Mouse (Mus musculus): ENCODE data around the gene Ddr2. TPM values are rescaled to one million over a fixed set of nuclear protein-coding genes. Genes with fewer than 3 reads are reported as not detected.

Ddr2 gene
- total and polyA plus RNA-seq, 2 experiments from 2014 or later = 7.2 to 11.2 TPM

- no peaks in the 10 kb centered on the region for H3K27me3 ChIP-seq (ENCODE audit: control insufficient read depth, insufficient read depth, low read length)
- no peaks in the 10 kb centered on the region for H3K9me3 ChIP-seq (replicated peaks; ENCODE audit: control insufficient read depth, low read length)
- H3K4me2 ChIP-seq (ENCODE audit: low read depth, low read length) = no peak overlapping the region
- H3K27ac ChIP-seq (ENCODE audit: low read depth) = no peak overlapping the region
- H3K9ac ChIP-seq (replicated peaks; ENCODE audit: low read depth, low read length) = no peak overlapping the region
- TF ChIP-seq EP300 (IDR thresholded peaks at IDR 0.05; ENCODE audit: low read depth) (no peak), CTCF (IDR thresholded peaks at IDR 0.05; ENCODE audit: low read depth) (no peak)
- DNase-seq (ENCODE audit: low spot score) (peak; percentile 4), ATAC-seq (ENCODE audit: insufficient read depth, low read depth) (no peak)
- WGBS = 85% methylated on average over 4 of the region's 4 CpGs
- peaks cover 6% of the 10 kb centered on the region; the same call in 1 of the 2 replicates for H3K4me1 ChIP-seq (ENCODE audit: control insufficient read depth, insufficient read depth)
- H3K4me3 ChIP-seq (ENCODE audit: low read depth, low read length) = no peak overlapping the region
- peaks cover 51% of the 10 kb centered on the region for H3K36me3 ChIP-seq (replicated peaks; ENCODE audit: control insufficient read depth, insufficient read depth, low read length)
Observed at GRCm38 (mm10) chr1:170145606-170146005, 35.0 kb upstream of the Ddr2 start.

GRCm38 (mm10) chr1:170142256-170142871 lies 31.8 kb upstream of the Ddr2 start:
- Histone ChIP-seq H3K4me3 (ENCODE audit: low read depth, low read length) (no peak overlapping the region), H3K27ac (ENCODE audit: low read depth) (no peak overlapping the region), H3K9ac (replicated peaks; ENCODE audit: low read depth, low read length) (no peak overlapping the region), H3K4me2 (ENCODE audit: low read depth, low read length) (no peak overlapping the region), H3K27me3 (ENCODE audit: control insufficient read depth, insufficient read depth, low read length) (no peaks in the 10 kb centered on the region), H3K4me1 (ENCODE audit: control insufficient read depth, insufficient read depth) (no peaks in the 10 kb centered on the region), H3K9me3 (replicated peaks; ENCODE audit: control insufficient read depth, low read length) (no peaks in the 10 kb centered on the region), H3K36me3 (replicated peaks; ENCODE audit: control insufficient read depth, insufficient read depth, low read length) (peaks cover 35% of the 10 kb centered on the region)
- TF ChIP-seq CTCF (IDR thresholded peaks at IDR 0.05; ENCODE audit: low read depth) = no peak
- TF ChIP-seq EP300 (IDR thresholded peaks at IDR 0.05; ENCODE audit: low read depth) = no peak
- ATAC-seq (ENCODE audit: insufficient read depth, low read depth) (no peak), DNase-seq (ENCODE audit: low spot score) (peak; percentile 1)
- 95% methylated on average over 8 of the region's 8 CpGs for WGBS

GRCm38 (mm10) chr1:170141626-170142025 lies 31.1 kb upstream of the Ddr2 start:
- Histone ChIP-seq H3K4me1 (ENCODE audit: control insufficient read depth, insufficient read depth) (no peaks in the 10 kb centered on the region), H3K27ac (ENCODE audit: low read depth) (no peak overlapping the region), H3K9me3 (replicated peaks; ENCODE audit: control insufficient read depth, low read length) (no peaks in the 10 kb centered on the region), H3K9ac (replicated peaks; ENCODE audit: low read depth, low read length) (no peak overlapping the region), H3K27me3 (ENCODE audit: control insufficient read depth, insufficient read depth, low read length) (no peaks in the 10 kb centered on the region), H3K36me3 (replicated peaks; ENCODE audit: control insufficient read depth, insufficient read depth, low read length) (peaks cover 35% of the 10 kb centered on the region), H3K4me2 (ENCODE audit: low read depth, low read length) (no peak overlapping the region), H3K4me3 (ENCODE audit: low read depth, low read length) (no peak overlapping the region)
- ATAC-seq (ENCODE audit: insufficient read depth, low read depth) (no peak), DNase-seq (ENCODE audit: low spot score) (no peak)
- 87% methylated on average over 5 of the region's 5 CpGs for WGBS
- TF ChIP-seq CTCF (IDR thresholded peaks at IDR 0.05; ENCODE audit: low read depth) (no peak), EP300 (IDR thresholded peaks at IDR 0.05; ENCODE audit: low read depth) (no peak)

- no peaks in the 10 kb centered on the region for H3K4me1 ChIP-seq (ENCODE audit: control insufficient read depth, insufficient read depth)
- H3K4me2 ChIP-seq (ENCODE audit: low read depth, low read length) = no peak overlapping the region
- H3K27me3 ChIP-seq (ENCODE audit: control insufficient read depth, insufficient read depth, low read length) = no peaks in the 10 kb centered on the region
- DNase-seq (ENCODE audit: low spot score) (peak; percentile 89), ATAC-seq (ENCODE audit: insufficient read depth, low read depth) (peak; percentile 84)
- H3K36me3 ChIP-seq (replicated peaks; ENCODE audit: control insufficient read depth, insufficient read depth, low read length) = peaks cover 3% of the 10 kb centered on the region; the same call in 1 of the 2 replicates
- no peaks in the 10 kb centered on the region for H3K9me3 ChIP-seq (replicated peaks; ENCODE audit: control insufficient read depth, low read length)
- no peak overlapping the region for H3K4me3 ChIP-seq (ENCODE audit: low read depth, low read length)
- H3K27ac ChIP-seq (ENCODE audit: low read depth) = no peak overlapping the region
- H3K9ac ChIP-seq (replicated peaks; ENCODE audit: low read depth, low read length) = no peak overlapping the region
- WGBS = 9% methylated on average over 7 of the region's 7 CpGs
- no peak for TF ChIP-seq EP300 (IDR thresholded peaks at IDR 0.05; ENCODE audit: low read depth)
- TF ChIP-seq CTCF (IDR thresholded peaks at IDR 0.05; ENCODE audit: low read depth) = peak; percentile 95
Observed at GRCm38 (mm10) chr1:170136351-170137009, 25.9 kb upstream of the Ddr2 start.

GRCm38 (mm10) chr1:170134264-170134663 lies 23.7 kb upstream of the Ddr2 start:
- no peak for ATAC-seq (ENCODE audit: insufficient read depth, low read depth)
- Histone ChIP-seq H3K4me3 (ENCODE audit: low read depth, low read length) (no peak overlapping the region), H3K4me2 (ENCODE audit: low read depth, low read length) (no peak overlapping the region)

More at GRCm38 (mm10) chr1:170134264-170134663, 23.7 kb upstream of the Ddr2 start:
- Histone ChIP-seq H3K36me3 (replicated peaks; ENCODE audit: control insufficient read depth, insufficient read depth, low read length) (no peaks in the 10 kb centered on the region), H3K9me3 (replicated peaks; ENCODE audit: control insufficient read depth, low read length) (no peaks in the 10 kb centered on the region), H3K9ac (replicated peaks; ENCODE audit: low read depth, low read length) (no peak overlapping the region), H3K27me3 (ENCODE audit: control insufficient read depth, insufficient read depth, low read length) (no peaks in the 10 kb centered on the region), H3K27ac (ENCODE audit: low read depth) (no peak overlapping the region), H3K4me1 (ENCODE audit: control insufficient read depth, insufficient read depth) (no peaks in the 10 kb centered on the region)
- TF ChIP-seq CTCF (IDR thresholded peaks at IDR 0.05; ENCODE audit: low read depth) (no peak), EP300 (IDR thresholded peaks at IDR 0.05; ENCODE audit: low read depth) (no peak)
- WGBS = 81% methylated on average over 8 of the region's 8 CpGs
- no peak for DNase-seq (ENCODE audit: low spot score)

All from heart, postnatal 0 days (tissue).